Mouse (Mus musculus) bone marrow, adult 2 months (tissue): ENCODE measurements around the gene Zdbf2.

Experiments used
- CTCF ChIP-seq: fragments of 200-500 bp; IDR thresholded peaks from 2 replicates; pipeline ENCODE4 v1.5.1; 2011; ENCODE audit warnings: low read length, control low read depth; ENCODE audit not compliant: control insufficient read depth, insufficient read depth
- POLR2A ChIP-seq: fragments of 200-500 bp; IDR thresholded peaks from 2 replicates; pipeline ENCODE4 v1.6.1; 2011; ENCODE audit warnings: low read depth, mild to moderate bottlenecking, control low read depth, low read length, borderline replicate concordance; ENCODE audit not compliant: control insufficient read depth

DNA sequence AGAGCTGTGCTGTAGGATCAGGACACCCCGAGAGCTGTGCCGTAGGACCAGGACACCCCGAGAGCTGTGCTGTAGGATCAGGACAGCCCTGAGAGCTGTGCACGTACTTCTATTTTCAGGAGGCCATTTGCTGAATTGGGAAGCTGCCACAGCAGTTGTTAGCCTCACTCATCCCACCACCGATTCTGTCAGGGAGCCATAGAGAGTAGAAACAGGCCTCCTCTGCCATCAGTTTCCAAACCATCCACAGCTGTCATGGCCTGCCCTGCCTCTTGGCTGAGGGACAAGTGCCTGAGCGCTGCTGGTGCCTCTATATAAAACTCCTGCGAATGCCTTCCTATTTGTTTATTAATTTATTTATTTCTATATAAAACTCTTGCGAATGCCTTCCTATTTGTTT, 33.3 kb upstream of the Zdbf2 start:
- no peak for TF ChIP-seq POLR2A
- TF ChIP-seq CTCF, result no peak
